Mouse (Mus musculus) ovary, adult 18-20 months (tissue): ENCODE results near the gene Fgr.
A peak's percentile ranks its signal among the peaks of the same experiment; 100 is the strongest.

Experiments
- DNase-seq: peaks from one replicate; pipeline ENCODE4 v3.0.0; 2022; ENCODE audit warnings: low spot score, mixed read lengths

Fgr gene

DNA sequence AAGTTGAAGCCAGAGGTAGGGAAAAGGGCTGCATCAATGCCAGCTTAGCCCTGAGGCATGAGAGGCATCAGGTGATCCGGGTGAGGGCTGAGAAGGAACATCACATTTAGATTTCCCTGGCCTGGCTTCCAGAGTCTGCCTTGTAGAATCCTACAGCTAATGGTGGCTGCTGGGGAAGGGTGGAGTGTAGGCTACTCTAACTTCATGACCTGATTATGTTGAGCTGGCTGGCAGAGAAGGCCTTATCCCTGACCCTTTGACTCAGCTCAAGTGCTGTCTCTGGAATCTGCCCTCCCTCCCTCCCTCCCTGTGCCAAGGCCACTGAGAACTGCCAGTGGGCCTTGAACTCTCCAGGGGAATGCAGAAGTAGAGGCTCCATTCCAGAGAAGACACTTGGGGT lies 61.6 kb downstream of the Fgr start:
- no peak for DNase-seq

DNA sequence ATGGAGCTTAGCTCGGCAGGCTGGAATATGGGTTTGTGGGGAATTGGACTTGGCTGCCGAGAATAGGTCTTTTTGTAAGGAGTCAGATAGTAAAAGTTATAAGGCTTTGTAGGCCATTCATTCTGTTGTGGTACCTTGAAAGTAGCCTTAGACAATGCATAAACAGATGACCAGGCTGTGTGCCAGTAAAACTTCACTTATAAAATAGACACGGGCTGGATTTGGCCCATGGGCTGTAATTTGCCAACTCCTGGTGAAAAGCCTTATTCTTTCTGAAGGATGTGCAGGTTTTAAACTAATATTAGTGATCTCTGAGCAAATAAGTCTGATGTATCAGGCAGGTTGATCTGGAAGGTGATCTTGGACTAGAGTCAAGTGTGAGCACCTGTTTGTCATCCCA lies 62.1 kb downstream of the Fgr start:
- no peak for DNase-seq

DNA sequence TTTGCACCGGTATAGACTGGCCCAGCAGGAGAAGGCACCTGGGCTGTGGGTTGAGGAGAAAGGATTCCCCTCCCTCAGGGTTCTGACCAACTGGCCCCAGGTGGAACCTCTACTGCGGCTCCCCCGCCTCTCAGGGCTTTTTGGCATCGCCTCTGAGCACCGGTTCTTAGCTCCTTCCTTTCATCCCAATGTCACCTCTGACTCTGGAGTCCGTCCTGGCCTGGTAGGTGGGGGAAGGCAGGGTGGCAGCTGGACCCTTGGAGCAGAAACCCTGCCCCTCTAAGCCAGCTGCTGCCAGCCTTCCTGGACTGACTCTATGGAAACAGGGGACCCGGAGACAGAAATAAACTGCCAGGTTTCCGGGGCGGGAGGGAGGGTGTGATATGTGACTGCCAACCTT lies 63.4 kb downstream of the Fgr start:
- DNase-seq = no peak

DNA sequence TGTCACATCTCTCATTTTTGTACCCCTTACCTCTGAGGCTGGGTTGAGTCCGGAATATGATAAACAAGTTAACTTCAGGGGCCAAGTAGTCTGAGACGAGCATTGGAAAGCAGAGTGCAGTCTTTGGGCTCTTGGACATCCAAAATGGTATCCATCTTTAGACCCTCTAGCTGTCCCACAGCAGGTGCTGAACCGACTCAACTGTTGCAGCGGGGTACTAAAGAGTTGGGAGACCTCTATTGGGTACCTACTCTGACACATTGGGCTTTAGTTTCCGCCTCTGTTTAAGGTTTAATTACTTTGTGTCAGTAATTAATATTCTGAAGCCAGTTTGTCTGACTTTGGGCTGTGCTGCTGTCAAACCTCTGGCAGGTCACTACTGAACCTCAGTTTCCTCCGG lies 63.9 kb downstream of the Fgr start:
- DNase-seq = no peak

DNA sequence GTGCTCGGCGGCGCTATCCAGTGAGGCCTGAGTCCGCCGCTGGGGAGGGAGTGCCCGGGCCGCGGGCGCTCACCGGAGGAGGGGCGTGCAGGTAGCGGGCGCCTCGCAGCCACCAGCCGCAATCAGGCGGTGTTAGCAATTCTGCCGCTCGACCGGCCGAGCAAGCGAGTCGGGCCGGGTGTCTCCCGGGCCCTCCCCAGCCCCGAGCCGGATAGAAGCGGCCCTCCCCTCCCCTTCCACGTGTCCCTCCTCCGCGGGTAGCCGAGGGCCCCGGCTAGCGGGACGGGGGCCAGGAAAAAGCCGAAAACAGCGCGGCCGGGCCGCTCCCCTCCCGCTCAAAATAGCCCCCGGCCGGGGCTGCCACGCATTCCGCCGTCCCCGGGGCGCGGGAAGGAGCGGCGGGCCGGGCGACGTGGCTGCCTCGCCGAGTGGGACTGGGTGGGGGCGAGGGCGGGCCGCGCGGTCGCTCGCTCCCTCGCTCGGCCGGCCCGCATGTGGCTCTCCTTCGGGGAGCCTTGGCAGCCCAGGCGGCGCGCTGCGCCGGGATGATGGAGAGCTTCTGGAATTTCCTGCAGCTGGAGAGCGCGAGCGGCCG lies 64.7 kb downstream of the Fgr start:
- no peak for DNase-seq

DNA sequence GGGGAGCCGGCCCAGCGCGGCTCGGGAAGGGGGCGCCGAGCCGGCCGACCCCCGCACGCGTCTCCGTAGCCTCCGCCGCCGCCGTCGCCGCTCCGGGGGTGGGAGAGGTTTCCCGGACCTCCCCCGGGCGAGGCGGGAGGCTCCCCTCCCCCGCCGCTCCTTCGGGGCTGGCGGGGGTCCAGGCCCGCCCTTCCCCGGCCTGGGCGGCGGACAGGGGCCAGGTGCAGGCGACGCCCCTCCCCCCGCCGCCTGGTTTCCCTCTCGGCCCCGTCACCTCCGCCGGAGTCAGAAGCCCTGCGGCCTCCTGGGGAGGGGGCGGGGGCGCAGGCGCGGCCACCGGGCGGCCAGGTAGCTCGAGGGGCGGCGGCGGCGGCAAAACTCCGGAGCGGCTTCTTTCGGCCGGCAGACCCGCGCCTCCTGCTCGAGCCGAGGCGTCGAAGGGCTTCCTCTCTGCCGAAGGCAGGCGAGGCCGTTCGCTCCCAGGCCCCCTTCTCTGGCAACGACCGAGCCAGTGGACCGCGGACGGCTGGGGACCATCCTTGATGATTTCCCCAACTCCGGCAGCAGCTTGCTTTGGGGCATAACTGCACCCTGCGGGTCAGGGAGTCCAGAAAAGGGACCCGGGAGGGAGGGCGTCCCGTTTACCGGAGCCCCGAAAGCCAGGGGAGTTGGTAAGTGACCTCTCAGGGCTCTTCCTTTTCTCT lies 65.4 kb downstream of the Fgr start:
- DNase-seq = no peak

DNA sequence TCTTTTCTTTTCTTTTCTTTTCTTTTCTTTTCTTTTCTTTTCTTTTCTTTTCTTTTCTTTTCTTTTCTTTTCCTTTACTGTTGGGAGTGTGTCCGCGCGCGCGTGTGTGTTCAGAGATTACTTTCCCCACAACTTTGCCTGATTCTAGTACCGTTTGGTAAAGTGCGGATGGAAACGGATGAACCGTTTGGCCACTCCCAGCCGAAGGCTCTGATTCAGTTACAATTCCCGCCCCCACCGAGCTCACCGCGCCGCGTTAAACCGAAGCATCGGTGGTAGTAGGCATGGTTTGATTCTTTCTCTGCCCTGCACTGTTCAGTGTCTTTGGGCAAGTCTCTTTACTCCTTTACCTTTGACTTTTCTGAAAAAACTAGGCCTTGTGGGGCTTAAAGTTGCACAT lies 65.9 kb downstream of the Fgr start:
- no peak for DNase-seq

DNA sequence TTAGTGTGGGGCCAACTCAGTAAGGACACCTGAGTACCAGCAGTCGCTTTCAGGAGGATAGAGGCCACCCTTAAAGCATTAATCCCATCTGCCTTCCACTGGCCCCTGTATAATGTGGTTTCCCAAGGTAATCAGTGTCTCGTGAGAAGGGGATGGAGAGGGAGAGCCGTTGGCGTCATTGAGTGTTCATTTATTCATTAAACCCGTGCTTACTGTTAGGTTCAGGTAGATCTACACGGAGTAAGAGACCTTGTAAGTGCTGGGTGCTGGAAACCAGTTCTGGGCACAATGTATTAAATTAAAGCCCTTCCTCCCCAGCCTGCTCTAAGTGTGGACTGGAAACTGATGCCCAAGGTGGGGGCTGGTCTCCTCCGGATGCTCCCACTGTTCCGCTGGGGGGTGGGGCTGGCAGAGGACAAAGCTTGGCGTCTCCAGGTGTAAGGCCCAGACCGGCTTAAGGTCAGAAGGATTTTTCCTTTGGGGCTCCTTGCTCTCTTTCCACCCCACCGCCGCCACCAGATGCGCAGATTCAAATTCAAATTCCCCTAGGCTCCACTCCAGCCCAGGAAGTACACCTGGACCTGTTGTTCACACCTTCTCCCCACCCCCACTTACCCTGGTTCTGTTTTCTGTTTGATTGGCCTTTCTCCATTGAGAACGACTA lies 66.5 kb downstream of the Fgr start:
- no peak for DNase-seq

DNA sequence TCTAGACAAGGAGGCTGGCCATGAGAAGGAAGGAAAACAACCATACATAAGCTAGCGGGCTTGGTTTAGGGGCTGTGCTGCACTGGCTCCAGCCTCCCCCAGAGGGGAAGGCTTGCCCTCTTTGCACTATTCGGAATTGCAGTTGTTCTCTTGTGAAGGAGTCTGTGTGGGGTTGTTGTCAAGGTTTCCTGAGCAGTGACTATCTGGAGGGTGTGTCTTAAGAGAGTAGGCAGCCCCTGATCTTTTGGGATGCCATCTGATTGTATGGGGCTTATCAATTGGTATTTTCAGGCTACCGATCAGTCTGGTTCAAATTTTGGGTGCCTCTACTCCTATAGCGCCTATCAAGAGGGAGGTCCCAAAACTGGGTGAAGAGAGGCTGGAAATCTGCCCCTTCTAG lies 68.3 kb downstream of the Fgr start:
- DNase-seq = no peak

DNA sequence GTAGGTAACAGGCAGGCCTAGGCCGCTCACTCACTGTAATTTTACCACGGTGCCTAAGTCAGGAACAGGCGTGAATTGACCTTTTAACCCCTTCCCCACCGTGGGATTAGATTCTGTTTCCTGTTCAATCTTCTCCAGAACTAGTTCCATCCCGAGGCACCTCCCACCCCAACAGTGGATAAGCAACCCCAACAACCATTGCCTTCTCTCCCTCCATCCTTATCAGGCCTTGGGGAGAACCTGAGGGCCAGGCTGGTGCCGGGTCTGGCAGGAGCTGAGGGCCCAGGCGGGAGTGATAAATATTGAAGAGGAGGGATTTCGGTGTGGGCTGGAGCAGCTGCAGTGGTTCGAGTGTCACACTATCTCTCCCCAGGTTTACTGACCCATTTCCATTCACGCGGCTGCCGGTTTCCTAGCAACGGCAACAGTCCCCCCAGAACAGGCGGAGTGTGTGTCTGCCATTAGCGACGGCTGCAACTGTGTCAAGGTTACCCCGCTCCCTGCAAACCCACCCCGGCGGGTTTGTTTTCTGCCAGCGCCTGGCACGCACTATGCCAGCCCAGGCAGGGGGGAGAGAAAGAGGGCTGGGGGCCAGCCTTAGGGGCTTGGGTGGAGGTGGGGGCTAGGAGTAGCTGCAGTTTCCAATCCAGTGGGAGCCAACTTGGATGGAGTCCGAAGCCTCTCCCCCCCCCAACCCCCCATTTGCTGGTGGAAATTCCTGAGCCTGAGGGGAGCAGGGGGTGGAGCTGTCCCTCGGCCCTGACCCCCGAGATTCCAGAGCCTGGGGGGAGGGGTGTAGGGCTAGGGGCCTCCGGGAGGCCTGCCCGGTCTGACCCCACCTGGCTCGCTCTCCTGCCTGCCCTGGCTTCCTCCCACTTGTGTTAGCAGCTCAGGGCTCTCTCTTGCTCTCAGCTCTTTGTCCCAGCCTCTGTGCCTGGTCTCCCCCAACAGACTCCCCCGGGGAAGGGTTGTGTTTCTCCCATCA lies 69.0 kb downstream of the Fgr start:
- DNase-seq = peak; percentile 83

DNA sequence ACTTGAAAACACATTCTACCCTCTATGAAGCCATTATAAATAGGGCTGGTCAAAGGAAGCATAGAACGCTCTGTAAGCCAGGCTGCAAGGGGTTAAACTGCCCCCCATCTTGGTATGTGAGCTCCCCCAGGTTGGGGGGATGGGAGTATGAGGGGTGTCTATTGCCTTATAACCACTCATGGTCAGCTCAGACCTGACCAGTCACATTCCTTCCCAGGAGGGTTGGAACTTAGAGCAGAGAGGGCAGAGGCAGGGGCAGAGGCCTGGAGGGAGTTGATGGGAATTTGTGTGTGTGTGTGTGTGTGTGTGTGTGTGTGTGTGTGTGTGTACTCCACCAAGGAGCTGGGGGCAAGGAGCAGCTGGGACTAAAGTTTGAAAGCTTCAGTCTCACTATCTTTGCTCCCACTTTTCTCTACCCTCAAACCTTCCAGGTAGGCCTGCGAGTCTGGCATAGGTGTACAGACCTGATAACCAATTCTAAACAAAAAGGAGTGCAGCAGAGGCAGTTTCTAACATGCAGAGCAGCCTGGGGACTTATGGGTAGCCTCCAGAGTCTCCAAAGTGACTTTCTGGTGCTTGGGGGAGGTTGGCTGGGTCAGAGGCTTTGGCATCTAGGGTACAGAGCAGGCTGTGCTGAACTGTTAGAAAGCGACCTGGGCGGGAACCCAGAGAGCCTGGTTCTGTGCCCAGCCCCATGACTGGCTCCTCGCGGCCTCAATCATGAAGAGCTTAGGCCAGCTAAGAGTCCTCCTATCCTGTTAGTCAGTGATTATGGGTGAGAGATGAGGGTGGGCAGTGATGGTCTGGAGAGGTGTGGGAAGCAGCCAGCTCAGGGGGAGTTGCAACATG lies 70.1 kb downstream of the Fgr start:
- DNase-seq = no peak

DNA sequence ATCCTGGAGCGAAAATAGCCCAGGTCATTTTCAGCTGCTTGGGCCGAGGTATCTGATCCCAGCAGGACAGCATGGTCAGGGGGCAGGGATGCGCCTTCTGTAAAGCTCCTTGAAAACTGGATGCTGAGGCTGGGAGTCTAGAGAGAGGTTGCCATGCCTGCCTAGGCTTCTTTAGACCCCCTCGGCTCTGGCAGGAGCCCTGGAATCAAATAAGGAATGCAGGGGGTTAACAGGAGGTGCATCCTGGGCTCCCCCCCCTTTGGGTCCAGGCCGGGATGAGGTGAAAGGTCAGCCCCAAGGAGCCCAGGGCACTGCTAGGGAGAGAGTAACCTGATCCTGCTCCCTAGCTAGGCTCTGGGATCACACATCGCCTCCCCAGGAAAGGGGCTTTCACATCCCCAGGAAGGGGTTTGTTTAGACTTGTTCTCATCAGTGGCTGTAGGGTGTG lies 70.8 kb downstream of the Fgr start:
- DNase-seq = no peak

DNA sequence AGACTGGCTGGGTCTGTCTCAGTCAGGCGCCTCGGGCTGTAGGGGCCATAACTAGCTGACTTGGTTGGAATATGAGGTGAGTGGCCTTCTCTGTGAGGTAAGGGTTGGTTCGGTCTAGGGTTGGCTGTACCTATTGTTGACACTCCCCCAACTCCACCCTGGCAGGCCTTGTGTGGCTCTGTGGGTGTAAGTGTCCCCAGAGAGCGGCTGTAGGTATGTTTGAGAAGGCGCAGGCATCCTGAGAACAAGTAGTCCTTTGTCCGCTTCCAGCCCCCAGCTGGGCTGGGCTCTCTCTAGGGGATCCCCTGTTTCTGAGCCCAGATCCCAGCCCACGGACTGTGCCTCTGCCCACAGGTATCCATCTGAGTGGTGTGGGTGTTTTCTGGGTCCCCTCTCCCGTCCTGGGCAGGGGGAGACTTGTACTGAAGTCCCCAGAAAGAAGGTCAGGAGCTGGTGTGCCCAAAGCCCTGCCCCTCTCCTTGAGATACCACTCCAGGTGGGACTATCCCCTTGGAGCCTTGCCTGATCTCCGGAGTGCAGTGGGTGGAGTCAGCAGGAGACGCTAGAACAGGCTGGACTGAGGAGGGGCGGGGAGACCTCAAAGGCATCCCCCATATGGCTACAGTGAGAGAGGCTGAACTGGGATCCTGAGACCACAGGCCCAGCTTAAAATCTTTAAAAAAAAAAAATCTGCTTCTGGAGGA lies 72.0 kb downstream of the Fgr start:
- no peak for DNase-seq

DNA sequence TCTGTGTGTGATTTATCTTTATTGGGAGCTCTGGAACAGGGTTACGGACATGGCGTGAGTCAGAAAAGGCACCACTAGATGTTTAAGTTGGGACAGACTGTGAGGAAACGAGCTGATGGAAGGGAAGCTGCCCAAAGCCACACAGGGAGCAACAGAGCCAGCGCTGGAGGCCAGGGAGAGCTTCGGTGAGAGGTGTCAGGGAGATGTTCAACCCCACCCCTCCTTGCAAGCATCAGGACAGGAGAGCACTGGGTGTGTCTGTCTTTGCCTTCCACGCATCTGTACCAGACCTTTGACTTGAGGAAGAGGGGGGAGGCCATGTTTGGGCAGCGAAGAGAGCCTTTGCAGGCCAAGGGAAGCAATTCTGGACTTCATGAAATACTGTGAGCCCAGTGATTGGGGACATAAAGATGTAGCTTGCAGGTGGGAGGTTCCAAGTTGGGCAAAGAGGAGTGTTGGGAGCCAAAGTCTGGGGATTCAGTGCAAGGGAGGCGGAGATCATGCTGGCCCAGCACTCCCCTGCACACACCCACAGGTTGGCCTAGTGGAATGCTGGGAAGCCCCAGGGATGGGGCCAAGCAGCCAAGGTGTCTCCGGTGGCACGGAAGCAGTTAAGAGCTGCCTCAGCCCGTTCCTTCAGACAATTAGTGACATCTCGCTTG lies 72.9 kb downstream of the Fgr start:
- DNase-seq = no peak

DNA sequence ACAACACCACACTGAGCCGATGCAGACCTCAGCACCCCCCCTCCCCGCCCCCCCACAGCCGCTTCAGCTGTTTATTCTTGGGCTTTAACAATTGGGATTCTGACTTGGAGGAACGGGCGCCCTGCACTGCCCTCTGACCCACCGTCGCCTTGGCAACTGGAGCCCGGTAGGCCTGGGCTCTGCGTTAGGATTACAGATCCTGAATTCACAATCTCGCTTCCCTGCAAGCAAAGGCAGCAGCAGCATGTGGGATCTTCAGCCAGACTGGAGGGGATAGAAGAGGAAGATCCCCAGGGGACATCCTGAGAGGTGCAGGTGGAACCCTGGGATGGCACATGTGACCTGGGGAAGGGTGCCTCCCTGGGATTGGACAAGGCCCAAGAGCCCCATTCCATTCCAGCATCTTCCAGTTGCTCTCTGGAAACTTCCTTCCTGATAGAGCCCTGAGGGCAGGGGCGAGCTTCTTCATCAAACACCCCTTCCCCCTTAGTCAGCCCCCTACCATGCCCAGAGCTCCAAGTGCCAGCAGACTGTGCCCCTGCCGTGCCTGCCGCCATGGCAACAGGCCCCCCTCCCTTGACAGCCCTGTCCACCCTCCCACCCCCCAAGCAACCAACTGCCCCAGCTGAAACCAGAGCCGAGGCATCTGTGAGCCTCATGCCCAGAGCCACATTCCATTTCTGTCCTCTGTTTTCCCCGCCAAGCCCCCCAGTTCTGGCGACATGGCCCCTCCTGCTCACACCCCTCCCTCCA lies 73.6 kb downstream of the Fgr start:
- DNase-seq = no peak

DNA sequence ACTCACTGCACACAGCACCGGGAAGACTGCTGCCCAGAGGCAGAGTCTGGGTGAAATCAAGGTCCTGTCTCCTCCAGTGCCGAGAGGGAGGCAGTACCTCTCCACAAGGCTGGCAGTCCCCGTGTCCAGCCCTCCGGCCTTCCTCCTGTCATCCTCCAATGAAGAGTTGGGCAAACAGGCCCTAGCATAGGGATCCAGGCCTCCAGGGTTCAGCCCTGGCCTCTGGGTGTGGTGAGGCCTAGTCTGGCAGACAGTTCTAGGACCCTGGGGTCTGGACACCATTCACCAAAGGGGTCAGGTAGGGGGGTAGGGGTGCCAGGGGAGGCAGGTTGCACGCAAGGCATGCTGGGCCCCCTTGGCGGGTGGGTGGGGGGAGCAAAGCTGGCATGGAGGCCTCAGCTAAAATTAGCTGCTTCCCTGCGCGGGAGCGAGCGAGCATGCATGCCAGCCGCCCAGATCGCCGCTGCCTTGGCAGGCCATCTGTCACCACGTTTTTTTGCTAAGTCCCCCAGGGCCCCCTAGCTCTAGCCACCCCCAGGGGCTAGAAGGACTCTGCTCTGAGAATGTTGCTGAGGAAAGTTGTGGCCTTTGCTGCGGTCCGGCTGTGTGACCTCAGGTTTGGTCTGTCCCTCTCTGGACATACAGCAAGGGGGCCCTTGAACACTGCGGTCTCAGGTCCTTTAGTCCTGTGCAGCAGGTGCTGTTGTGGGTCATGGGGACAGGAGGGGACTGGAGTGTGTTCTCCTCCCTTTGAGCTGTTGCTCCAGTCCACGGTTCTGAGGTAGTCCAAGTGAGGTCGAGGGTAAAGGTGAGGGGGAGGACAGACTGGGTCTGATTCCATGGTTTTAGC lies 75.4 kb downstream of the Fgr start:
- no peak for DNase-seq

DNA sequence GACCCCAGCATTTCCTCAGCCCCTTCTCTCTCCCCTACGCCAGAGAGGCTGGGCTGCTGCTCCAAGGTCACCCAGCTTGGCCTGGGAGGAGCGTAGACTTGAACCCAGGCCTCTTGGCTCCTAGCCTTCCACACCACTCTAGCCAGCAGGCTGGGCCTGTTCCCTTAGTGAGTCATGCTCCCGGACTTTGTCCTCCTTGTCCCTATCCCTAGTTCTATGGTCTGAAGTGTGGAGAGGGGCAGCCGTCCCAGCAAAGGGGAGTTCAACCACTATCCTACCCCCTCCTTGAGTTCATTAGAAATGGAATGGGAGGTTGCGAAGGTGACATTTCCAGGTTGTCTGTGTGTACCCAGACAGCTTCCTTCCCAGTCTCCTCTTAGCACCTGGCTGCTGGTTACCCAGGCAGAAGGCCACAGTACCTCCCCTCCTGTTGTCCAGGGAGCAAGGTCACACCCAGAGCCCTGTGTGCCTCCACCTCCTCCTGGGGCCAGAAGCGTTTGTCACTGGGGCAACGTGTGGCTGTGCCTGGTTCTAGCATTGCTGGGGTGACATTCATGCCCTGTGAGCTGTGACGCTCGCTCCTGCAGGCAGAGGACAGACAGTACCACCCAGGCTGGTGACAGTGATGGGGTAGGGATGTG lies 76.4 kb downstream of the Fgr start:
- no peak for DNase-seq
